Mouse (Mus musculus) spleen, adult 2 months (tissue): ENCODE data around the gene 4931440F15Rik.

Experiments used
- CTCF ChIP-seq: fragments of 200-500 bp; IDR thresholded peaks from 2 replicates; pipeline ENCODE4 v1.5.1; 2011; ENCODE audit warnings: mild to moderate bottlenecking, inconsistent platforms; ENCODE audit not compliant: insufficient read depth, insufficient read length, insufficient replicate concordance; ENCODE audit errors: extremely low read depth
- POLR2A ChIP-seq: fragments of 200-500 bp; IDR thresholded peaks from 2 replicates; pipeline ENCODE4 v1.6.1; 2011; ENCODE audit warnings: low read depth, low read length, inconsistent platforms

- TF ChIP-seq POLR2A (no peak), CTCF (no peak)
Measured at GRCm38 (mm10) chr11:29823141-29823540, 2.3 kb downstream of the 4931440F15Rik start.
